Mouse (Mus musculus) gastrocnemius, postnatal 14 days (tissue): ENCODE measurements around the gene Slc8a2. TPM values are rescaled to one million over a fixed set of nuclear protein-coding genes. Genes with fewer than 3 reads are reported as not detected.
A peak's percentile ranks its signal among the peaks of the same experiment; 100 is the strongest.

ENCODE experiments used
- DNase-seq: peaks from one replicate; pipeline ENCODE4 v3.0.0; 2021; ENCODE audit warnings: mixed read lengths
- intact Hi-C: fragments of 180-260 bp; cut with DNase I; formaldehyde crosslinking; loops from one replicate; pipeline ENCODE4 v1.15.1; 2025; ENCODE audit warnings: low total_unique reads
- total RNA-seq, 2 experiments: library from RNA; stranded (reverse); gene quantifications; 2 replicates each; pipeline ENCODE4 v1.2.3; 2021

Slc8a2 gene
- total RNA-seq, 2 experiments from 2014 or later: 0.24 to 0.25 TPM

DNA sequence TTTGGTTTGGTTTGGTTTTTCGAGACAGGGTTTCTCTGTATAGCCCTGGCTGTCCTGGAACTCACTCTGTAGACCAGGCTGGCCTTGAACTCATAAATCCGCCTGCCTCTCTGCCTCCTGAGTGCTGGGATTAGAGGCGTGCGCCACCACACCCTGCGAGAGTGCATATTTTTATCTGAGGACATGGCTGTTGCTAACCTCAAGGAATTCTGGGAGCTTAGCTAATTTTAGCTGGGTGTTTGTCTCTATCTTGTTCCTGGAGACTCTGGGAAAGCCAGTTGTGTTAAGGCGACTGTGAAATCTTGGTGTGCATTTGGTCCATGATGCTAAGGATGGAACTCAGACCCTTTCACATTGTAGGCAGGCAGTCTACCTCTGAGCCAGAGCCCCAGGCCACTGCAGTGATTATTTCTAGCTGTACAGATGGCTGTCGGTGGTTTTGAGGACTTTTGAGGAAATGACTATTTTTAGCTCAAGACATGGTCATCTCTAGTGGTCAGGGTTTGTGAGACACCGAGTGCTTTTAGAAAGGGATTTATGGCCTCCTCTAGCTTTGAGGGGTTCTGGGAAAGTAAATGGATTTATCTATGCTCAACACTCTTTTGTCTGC, 26.6 kb downstream of the Slc8a2 start:
- no peak for DNase-seq
- intact Hi-C loops: loop anchor here (5.0 kb wide), 1 partner anchor 99 kb away; no protein-coding TSS in a partner anchor

DNA sequence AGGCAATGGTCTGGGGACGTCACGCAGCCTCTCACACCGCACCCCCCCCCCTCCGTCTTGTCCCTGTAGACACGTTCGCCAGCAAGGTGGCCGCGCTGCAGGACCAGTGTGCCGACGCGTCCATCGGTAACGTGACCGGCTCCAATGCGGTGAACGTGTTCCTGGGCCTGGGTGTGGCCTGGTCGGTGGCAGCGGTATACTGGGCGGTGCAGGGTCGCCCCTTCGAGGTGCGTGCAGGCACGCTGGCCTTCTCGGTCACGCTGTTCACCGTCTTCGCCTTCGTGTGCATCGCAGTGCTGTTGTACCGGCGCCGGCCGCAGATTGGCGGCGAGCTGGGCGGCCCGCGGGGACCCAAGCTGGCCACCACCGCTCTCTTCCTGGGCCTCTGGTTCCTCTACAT, 29.1 kb downstream of the Slc8a2 start:
- no peak for DNase-seq
- intact Hi-C loops: loop anchor here (5.0 kb wide), 1 partner anchor 101 kb away; no protein-coding TSS in a partner anchor

DNA sequence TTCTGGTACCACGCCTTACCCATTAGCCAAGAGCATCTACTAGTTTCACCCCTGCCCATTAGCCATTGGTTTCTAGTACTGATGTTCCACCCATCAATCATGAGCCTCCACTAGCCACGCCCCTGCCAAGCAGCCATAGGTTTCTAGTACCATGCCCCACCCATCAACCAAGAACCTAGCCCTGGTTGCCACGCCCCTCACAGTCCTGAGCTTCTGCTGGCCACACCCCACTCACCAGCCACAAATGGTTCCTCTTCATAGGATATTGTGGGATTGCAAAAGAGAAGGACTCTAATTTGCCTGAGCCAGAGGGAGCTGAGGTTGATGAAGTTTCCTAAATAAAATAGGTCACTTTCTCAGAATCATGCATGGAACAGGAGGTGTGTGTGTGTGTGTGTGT, 31.1 kb downstream of the Slc8a2 start:
- intact Hi-C loops: no loop called here
- DNase-seq: no peak

DNA sequence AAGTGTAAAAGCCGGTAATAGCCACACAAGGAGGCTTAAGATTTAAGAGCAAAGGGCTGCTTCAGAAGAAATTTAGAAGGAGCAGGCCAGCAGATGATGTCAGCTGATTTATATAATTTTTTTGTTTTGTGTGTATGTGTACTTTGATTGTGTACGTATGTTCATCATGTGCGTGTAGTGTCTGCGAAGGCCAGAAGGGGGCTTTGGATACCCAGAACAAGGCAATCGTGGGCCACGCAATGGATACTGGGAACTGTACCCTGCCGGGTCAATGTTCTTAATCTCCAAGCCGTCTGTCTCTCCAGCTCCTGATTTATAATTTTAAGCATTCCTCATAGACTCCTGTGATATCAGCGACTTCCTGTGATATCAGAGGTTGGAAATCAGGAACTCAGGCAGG, 31.7 kb downstream of the Slc8a2 start:
- intact Hi-C loops: no loop called here

DNA sequence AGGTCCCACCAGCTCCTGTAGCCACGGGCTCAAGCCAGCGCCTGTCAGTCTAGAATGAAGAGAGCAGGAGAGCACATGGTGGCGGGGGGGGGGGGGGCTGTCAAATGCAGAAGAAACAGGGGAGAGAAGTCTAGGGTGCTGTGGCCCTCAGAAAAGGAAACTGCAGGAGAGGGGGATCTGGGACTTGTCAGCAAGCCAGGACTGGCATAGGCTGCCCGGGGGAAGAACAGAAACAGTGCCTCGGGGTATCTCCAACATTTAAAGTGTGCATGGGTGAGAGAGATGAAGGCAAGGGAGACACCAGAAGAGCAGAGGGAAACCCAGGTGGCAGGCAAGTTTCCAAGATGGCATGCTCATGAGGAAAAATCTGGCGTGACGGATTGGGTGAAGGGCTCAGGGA, 32.4 kb downstream of the Slc8a2 start:
- intact Hi-C loops: no loop called here
- DNase-seq: no peak

More for the DNA sequence above, 31.7 kb downstream of the Slc8a2 start:
- no peak for DNase-seq

DNA sequence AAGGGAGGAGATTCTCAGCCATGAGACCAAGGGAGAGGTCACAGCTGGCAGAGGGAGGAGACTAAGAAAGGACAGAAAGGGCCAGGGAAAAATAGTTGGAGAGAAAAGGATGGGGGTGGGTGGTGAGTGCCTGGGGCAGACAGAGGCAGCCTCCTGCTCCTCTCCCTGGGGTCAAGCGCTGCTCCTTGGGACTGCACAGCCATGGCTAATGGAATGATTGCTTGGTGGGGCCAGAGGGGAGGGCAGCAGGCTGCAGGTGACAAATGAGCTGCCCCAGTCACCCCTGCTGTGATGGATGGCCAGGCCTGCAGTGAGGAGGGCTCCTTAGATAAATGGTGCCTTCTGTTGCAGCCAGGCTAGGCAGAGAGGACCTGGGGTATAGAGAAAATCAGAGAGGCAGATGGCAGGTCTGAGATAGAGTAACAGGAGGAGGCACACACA, 42.5 kb downstream of the Slc8a2 start:
- no peak for DNase-seq
- intact Hi-C loops: loop anchor here (5.0 kb wide), 1 partner anchor 80 kb away; no protein-coding TSS in a partner anchor

DNA sequence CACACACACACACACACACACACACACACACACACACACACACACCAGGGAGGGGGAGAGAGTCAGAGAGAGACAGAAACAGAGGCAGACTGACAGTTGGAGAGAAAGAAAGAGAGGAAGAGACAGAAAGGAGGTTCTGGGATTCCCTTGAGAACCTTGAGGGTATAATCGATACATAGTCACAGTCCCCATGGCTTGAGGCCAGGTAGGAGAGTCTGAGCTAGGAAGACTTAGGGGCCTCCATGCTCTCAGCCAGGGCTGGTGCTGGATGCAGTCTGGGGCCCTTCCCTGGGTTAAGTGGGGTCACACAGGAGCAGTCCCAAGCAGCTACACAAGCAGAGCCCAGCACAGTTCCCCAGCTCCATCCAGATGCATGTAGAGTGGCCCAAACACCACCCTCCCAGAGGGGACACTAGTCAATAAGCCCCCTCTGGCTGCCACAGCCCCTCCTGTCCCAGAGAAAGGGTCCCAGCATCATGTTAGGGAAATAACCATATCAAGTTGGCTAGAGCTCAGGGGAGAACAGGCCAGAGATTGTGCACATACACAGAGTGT, 43.0 kb downstream of the Slc8a2 start:
- no peak for DNase-seq
- intact Hi-C loops: loop anchor here (5.0 kb wide), 1 partner anchor 80 kb away; no protein-coding TSS in a partner anchor

DNA sequence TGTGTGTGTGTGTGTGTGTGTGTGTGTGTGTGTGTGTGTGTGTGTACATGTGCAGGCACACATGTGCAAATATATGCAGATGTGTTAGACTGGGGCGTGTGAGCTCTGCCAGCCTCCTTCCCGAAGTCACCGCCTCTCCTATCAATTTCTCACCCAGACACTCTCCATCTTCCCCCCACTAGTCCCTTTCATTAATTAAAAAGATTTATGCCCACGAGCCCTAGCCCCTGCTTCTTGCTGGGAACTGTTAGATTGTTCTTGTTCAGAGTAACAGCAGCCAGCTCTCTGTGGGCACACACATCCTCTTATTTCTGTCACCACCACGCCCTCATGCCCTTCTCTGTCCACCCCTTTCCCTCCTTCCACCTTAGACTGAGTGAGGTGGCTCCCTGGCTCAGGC, 43.5 kb downstream of the Slc8a2 start:
- intact Hi-C loops: loop anchor here (5.0 kb wide), 1 partner anchor 81 kb away; no protein-coding TSS in a partner anchor
- no peak for DNase-seq

DNA sequence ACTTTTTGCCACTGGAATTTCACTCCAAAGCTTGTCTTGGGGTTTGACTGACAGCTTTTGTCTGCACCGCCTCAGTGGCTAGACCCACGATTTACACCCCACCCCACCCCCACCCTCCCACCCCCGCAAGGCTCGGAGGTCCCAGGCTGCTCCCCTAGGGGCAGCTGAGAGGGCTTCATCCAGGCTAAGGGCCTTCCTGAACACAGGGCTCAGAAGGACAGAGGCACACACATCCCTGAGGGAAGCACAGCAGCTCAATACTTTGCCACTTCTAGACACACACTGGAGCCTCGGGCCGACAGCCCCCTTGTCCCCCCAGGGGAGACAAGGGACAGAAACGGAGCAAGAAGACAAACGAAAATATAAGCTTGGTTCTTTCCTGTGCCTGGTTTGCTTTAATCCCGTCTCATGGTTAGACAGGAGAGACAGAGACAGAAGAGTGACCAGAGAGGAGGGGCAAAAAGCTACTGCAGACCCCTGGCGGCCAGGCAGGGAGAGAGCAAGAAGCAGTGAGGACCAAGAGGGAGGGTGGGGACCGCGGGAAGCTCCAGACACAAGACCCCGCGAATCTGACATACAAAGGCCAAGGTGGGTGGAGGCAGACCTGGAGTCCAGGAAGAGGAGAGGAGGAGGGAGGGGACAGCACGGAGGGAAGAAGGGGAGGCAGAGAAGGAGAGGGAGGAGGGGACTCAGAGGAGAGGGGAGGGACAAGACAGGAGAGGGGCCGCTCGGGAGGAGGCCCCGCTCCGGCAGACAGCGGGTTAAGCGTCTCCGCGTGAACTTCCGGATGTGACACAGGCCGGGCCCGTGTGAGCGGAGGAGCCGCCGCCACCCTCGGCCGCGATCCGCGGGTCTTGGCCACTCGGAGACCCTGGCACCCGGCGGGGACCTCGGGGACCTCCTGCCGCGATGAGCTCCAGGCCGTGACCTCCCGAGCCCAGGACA, 45.2 kb downstream of the Slc8a2 start, which contains the start of gene Meis3:
Gene Meis3, plus strand, starts transcription at position 494 of the 945 bp plus-strand sequence.
- intact Hi-C loops: loop anchor here (5.0 kb wide), 1 partner anchor 83 kb away; no protein-coding TSS in a partner anchor
- DNase-seq: peak; percentile 61

DNA sequence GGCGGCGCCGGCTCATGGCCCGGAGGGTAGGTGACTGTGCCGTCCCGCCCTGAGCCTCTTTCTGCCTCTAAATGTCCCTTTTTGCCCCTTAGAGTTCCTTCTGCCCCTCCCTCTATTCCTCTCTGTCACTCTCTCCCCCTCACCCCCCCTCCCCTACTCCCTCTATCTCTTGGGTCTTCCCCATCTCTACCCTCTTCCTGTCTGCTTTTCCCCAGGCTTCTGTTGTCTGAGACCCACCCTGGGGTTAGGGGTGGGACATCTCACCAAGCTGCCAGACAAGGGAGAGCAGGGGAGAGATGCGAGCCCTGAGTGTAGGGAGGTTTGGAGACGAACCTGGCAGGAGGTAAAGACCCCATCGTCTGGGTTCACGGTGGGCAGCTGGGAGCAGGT, 45.9 kb downstream of the Slc8a2 start:
- intact Hi-C loops: no loop called here
- DNase-seq: no peak

DNA sequence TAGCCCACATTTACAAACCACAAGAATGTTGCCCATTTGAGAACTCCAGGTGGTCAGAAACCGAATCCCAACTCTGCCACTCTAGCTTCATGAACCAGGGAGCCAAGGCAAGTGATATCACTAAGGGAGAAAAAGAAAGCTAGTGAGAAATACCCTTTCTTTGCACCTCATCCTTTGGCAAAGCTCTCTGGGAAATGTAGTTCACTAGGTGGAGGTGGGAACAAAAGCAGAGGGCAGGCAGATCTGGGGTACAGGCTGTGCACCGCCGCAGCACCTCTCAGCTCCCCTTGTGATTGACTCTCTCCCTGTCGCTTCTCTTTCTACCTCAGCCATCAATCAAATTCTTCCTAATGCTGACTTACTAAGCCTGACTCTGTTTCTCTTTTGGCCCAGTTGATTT, 48.5 kb downstream of the Slc8a2 start:
- intact Hi-C loops: no loop called here
- no peak for DNase-seq

DNA sequence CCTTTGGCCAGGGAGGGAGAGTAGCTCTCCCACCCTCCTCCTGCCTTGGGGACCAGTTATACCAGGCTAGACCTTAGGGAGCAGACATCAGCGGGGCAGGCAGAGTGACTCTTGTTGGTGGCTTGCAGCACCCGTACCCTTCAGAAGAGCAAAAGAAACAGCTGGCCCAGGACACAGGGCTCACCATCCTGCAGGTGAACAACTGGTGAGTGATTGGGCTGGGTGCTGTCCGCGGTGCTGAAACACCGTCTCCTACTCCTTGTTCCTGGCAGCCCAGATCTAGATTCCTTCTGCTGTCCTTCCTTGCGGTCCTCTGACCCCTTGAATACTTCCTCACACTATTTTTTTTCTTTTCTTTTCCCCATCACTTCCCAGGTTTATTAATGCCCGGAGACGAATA, 54.0 kb downstream of the Slc8a2 start:
- peak; percentile 49 for DNase-seq

DNA sequence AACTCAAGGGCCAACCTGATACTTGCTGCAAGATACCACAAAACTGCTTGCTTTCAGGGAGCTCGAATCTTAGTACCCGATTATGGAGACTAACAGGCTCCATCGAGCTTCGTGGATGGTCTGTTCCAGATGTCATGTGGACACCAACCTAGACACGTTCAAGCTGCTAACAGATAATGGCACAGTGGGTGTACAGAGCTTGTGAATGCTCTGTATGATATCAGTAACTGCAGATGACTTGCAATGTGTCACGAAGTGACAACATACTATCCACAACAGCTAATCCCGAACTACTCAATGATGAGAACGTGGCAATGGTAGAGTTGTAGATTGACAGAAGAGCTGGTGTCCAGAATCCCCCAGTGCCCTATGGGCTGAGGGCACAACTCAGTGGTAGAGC, 57.9 kb downstream of the Slc8a2 start:
- no peak for DNase-seq
- intact Hi-C loops: no loop called here

More for the DNA sequence above, 54.0 kb downstream of the Slc8a2 start:
- intact Hi-C loops: no loop called here

DNA sequence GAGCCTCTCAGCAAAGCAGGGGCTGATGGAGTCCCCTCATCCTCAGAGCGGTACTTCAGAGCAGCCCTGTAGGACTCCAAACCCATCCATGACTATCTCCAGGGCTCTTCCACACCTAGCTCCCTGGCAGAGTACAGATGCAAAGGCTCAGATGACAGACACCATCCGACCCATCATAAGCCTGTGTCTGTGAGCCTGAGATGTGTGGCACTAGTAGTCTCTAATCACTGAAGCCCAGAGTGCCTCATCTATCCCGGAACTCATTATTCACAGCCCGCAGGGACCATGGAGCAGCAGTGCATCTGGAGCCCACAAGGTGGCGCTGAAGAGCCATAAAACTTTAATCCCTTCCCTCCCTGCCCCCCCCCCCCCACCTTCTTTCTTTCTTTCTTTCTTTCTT, 62.7 kb downstream of the Slc8a2 start:
- peak; percentile 58 for DNase-seq
- intact Hi-C loops: loop anchor here (2.0 kb wide), 1 partner anchor 70 kb away; no protein-coding TSS in a partner anchor

DNA sequence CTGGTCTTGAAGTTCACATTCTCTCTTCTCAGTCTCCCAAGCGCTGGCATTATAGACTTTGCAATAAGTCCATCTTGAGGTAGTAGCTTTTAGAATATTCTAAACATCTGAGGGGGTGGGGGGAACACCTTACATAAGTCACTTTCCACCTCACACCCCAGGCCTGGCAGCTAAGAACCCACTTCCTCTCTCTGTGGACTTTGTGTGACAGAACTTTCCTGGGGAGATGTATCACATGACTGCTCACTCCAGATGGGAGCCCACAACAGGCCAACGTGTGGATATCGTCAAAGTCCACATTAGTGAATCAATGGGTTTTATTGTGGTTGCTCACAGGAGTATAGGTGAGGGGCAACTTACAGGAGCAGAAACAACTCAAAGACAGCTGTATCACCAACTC, 64.1 kb downstream of the Slc8a2 start:
- intact Hi-C loops: loop anchor here (2.0 kb wide), 1 partner anchor 69 kb away; no protein-coding TSS in a partner anchor
- DNase-seq: no peak

DNA sequence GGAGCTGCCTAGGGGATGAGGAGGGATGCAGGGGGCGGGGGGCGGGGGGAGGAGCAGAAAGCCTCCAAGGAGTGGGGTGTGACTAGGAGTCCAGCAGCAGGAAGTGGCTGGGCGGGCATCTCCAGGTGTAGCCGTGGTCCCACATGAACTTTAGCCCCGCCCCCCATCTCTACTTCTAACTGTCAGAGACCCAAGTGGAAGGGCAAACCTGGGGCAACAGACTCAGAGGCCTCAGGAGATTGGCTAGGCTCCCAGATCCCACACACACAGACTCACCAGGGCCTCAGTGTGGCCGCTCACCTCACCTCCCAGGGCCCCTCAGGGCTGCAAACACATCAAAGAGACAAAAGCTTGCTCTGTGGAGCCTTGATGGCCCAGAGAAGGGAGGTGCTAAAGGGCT, 67.0 kb downstream of the Slc8a2 start:
- intact Hi-C loops: no loop called here

DNA sequence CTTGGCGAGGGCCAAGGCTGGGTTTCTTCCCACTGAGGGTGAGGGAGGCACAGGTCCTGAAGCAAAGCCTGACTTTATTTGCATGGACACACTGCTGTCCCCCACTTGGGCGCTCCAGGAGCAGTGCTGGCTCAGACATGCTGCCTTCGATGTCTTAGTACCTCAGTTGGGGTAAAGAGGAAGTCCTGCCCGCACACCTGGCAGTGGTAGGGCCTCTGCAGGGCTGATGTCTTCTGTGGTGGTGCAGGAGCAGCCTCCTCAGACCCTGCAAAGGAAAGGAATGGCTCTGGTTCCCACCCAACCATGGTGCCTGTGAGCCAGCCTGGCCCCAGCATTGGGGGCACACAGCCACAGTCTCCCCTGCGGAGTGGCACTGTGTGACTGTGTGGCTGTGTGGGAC, 67.5 kb downstream of the Slc8a2 start:
- intact Hi-C loops: no loop called here
- DNase-seq: no peak

More for the DNA sequence above, 67.0 kb downstream of the Slc8a2 start:
- no peak for DNase-seq

DNA sequence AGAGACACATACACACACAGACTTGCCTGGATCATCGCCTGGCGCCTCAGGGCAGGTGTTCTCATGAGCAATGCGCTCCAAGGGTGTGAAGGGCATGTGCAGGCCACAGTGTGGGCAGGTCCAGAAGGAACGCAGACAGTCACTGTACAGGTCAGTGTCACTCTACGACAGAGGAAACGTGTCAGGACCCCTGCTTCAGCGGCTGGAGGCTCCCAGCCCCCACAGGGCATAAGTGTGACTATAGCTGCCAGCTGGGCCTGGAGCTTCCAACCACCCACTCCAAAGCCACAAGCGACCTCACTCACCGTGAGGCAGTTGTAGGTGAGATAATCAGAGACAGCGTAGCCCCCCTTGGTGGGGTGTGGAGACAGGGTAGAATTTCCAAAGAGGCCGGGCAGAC, 68.9 kb downstream of the Slc8a2 start:
- intact Hi-C loops: no loop called here
- no peak for DNase-seq

DNA sequence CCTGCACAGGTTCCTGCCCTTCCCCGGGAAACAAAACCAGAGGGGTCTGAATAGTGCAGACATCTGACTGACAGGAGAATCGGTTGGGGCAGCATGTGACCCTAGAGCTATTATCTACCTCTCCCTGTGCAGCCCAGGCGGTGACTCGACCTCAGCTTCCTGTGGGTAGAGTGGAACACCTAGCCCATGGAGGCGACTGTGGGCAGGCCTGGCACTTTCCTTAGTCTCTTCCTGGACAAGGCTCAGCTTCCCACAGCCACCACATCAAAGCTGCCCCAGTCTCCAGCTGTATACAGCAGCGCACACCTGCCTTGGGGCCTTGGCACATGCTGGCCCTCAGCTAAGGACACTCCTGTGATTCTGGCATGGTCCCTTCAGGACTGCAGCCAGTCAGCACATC, 71.5 kb downstream of the Slc8a2 start:
- DNase-seq: no peak
- intact Hi-C loops: no loop called here
